Mouse (Mus musculus) hematopoietic stem cell, adult 5-6 weeks (primary cell): ENCODE measurements around the gene Spn. TPM values are rescaled to one million over a fixed set of nuclear protein-coding genes. Genes with fewer than 3 reads are reported as not detected.
"Not testable (repeated sequence)": the region's sequence is repeated elsewhere in the genome, so short reads cannot be mapped to it uniquely, and the experiment has no call there.

ENCODE experiments used
- ATAC-seq, 2 experiments: fragments of 125-278 bp in 1 of 2; replicated peaks in 1 of 2; 2 replicates each; pipeline ENCODE4 v1.8.0; 2016 to 2017; ENCODE audit warnings: inconsistent platforms in 2 of 2, mild to moderate bottlenecking in 2 of 2, moderate number of reproducible peaks in 2 of 2, low read depth in 1 of 2, moderate TSS enrichment in 1 of 2; ENCODE audit not compliant: low FRiP score in 2 of 2, poor library complexity in 2 of 2, severe bottlenecking in 2 of 2, insufficient read depth in 1 of 2, low TSS enrichment in 1 of 2
- total RNA-seq: library from RNA; stranded (forward); fragments of 172-1452, 232-1000 nt; gene quantifications from 2 replicates; pipeline ENCODE4 v1.2.3, GENCODE M21; 2017

Gene Spn
- total RNA-seq, 1 experiment from 2014 or later: 346 TPM

DNA sequence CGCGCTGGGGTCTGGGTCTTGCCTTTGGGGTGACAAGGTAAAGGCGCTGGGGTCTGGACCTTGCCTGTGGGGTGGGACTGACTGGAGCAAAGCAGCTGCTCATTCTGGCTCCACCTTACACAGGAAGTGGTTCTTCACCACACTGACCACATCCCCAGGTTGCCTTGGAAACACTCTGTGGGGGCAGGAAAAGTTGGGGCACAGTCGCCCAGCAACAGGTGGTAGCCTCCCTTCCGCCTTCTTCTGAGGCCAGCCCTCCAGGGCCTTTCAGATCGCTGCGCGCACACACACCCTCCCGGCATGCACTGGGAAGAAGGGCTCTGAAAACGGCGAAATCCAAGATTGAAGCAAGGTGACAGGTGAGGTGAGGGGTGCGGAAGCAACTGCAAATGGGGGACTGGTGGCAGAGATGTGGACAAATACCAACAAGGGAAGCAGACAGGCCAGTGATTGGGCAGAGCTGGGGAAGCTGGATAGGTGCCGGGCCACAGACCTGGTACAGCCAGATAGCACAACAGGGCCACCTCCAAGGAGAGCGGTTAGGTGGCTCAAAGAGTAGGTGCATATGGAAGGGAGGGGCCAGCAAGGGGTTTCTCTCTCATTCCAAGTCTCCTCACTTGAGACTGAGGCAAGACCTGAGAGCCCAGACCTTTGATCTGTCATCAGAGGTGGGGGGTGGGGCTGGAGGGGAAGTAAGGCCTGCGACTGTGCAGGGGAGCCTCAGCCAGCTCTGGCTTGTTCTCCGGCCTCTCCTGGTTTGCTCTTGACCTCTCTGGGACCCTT, 46.3 kb downstream of the Spn start, which contains the start of gene AI467606:
AI467606 (plus strand) TSS at position 246 of the 783 bp plus-strand sequence.
- peak; percentile 93 to 95 for ATAC-seq

DNA sequence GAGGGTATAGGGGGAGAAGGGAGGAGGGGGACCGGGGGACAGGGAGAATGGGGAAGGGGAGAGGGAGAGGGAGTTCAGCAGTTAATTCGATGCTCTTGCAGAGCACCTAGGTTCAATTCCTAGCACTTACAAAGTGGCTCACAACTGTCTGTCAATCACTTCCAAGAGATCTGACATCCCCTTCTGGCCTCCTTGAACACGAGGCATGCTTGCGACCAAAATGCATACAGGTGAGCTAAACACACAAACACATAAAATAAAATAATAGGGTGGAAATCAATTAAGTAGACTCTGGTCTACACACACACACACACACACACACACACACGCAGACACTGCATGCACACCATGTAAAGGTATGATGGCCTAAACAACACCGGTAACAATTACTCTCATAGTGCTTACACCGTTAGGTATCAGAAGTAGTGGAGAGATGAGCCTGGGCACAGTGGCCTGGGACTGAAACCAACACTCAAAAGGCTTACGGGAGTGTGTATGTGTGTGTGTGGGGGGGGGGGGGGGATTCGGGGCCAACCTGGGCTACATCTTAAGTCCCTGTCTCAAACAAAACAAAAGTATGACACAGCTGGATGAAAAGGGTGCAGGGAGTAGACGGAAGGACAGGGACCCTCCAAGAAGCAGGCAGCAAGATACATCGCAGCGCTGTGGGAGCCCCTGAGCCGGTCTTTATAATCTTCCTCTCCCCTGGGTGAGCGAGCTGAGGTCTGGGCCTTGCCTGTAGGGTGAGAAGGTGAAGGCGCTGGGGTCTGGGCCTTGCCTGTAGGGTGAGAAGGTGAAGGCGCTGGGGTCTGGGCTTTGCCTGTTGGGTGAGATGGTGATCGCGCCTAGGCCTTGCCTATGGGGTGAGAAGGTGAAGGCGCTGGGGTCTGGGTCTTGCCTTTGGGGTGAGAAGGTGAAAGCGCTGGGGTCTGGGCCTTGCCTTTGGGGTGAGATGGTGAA, 47.2 kb downstream of the Spn start:
- ATAC-seq: peak; percentile 5 to 16; a peak in 2 of 4 replicates

DNA sequence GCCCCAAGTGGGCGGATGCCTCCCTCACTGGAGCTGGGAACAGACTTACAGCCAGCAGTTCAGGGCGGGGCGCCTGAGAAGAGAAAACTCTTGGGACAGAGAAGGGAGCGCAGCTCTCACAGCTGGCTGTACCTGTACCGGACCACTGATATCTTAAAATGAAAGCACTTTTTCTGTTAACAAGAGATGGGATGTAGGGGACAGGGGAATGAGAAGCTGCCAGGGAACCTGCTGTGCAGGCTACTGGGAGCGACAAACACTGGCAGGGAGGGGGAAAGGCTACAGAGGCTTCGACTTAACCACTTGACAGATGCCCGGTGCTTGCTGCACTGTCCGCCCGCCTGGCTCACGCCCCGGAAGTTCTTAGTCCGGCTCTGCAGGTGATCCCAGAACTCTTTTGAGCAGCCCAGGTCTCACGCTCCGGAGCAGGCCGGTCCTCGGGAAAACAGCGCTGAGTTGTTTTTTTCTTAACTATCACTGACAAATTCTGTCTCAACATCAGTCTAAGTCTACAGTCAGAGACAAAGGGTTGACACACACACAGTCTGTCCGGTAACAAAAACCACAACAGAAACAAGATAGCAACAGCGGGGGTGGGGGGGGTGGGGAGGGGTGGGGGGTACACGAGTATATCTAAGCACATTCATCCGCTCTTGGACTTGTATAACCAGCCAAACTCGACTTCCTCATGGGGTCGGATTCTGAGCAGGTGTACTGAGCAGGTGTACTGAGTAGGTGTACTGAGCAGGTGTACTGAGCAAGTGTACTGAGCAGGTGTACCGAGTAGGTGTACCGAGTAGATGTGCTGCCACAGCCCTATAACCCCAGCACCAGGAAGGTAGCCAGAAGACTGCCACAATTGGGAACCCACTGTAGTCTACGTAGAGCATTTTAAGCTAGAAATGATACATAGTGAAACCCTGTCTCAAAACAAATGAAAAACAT, 48.5 kb downstream of the Spn start:
- ATAC-seq: no peak

DNA sequence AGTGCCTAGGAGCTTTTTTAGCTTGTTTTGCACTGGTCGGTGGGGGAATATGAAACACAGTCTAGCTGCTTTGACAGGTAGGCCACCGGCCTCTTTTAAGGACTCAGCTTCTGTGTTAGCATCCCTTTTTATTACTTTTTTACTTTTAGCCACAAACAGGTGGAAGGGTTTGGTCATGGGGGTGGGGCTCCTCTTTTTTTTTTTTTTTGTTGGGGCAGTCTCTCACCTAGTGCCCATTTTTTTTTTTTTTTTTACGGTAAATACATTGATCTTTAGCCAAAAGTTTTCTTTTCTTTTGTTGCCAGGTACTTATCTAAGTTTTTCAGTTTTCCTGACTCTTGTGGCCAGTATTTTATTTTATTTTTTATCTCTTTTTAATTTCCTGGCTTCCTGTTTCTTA, 49.5 kb downstream of the Spn start:
- no peak for ATAC-seq

DNA sequence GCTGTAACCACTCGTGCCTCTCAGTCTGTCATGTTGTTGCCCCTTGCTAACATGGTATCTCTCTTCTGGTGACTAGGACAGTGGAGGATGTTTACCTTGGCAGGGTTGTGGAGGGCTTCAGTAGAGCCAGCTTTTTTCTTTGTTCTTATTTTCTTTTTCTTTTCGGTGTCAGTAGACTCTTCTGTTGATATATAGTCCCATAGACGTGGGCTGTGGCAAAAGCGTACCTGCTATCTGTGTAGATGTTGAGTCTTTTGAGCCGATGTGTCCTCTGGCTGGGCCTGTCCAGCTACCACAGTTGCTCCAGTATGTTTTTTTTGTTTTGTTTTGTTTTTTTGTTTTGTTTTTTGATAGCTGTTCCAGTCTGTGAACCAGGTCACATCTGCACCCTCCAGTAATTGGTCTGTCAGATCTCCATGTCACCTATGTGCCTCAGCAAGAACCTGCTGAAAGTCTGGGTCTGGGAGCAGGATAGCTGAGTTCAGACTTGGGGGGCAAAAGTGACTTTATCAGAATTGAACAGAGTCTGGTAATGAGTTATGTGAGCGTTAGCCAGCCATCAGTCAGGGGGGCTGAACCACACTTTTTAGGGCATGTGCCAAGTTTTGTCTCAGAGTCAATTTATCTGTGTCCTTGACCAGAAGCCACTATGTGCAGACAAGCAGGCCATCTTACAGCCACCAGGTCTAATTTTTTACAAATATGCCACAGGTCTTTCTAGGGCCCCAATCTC, 50.2 kb downstream of the Spn start, which contains the start of gene Zg16:
Zg16 (minus strand) TSS at position 51 of the 733 bp plus-strand sequence.
- not testable (repeated sequence) for ATAC-seq

DNA sequence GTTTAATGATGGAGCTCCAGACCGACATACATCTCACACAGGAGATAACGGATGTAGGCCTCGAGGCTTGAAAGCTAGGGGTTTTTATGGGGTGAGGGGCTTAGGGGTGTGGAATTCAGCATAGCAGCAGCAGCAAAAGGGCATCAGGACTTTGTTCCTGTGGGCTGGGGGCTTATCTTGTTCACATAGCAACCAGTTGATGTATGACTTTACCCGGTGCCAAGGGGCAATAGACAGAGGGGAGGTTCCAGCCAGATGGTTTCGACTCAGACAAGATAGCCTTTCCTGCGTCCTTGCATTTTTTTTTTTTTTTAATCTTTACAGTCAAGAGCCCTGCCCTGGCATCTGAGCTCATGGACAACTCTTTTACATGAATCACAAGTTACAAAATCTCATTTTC, 51.9 kb downstream of the Spn start:
- ATAC-seq: not testable (repeated sequence)

DNA sequence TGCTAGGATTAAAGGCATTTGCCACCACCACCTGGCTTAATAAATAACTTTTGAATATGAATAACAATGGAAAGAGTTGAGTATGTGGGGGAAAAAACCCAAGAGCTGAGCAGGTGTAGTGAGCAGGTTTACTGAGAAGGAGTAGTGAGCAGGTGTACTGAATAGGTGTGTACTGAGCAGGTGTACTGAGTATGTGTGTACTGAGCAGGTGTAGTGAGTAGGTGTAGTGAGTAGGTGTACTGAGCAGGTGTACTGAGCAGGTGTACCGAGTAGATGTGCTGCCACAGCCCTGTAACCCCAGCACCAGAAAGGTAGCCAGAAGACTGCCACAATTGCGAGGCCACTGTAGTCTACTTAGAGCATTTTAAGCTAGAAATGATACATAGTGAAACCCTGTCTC, 52.8 kb downstream of the Spn start:
- ATAC-seq: no peak

DNA sequence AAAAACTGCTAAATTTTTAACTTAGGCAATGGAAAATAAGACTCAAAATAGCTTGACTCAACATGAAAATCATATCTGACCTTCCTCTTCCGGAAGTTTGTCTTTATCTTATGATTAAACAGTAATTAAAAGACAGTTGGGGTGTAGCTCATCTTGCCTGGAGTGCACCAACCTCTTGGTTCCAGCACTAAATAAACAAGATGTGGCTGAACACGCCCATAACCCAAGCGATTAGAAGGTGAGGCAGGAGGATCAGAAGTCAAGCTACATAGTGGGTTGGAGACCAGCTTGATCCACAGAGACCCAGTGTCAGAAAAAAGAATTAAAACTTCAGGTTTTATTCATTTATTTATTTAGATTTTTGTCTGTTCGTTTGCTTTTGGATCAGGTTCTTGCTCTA, 53.9 kb downstream of the Spn start:
- no peak for ATAC-seq

DNA sequence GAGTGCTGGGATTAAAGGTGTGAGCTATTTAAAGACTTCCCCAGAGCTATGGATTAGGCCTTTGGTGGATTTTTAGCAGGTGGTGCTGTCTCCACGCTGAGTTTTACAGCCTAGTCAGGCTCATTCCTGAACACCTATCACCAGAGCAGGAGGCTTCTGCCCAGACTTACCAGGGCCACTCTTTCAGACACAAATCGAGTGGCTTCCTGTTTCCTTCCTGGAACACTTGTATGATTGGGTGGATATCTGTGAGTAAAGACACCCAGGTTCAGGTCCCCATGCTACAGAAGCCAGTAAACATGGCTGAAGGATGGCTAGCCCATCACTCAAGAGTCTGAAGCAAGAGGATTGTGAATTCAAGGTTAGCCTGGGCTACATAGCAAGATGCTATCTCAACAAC, 54.6 kb downstream of the Spn start:
- no peak for ATAC-seq

DNA sequence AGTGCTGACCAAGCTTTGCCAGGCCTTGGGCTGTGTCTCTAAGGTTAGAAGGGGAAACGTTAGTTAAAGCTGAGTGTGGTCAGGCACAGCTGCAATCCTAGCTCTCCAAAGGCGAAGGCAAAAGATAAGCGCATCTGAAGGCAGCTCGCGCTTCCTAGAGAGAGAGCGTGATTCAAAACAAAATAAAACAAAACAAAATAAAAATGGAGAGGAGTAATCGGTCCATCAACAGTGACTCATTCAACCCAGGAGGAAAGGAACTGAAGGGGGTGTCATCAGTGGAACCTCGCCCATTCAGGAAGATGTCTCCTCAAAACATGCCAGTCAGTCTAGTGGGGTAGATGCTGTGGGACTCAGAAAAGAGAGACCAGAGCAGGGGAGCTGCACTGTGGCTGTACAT, 55.4 kb downstream of the Spn start:
- no peak for ATAC-seq

Other genes starting within 250 kb of the Spn start
- 14.5 and 25.6 TPM in 2 replicates for gene Tmem219, start 214.9 kb downstream of the Spn start, total RNA-seq
- 9.3 and 15.8 TPM in 2 replicates for gene Kctd13, start 208.9 kb downstream of the Spn start, total RNA-seq
- not detected in 2 replicates for gene Asphd1, start 188.2 kb downstream of the Spn start, total RNA-seq
- gene Sez6l2, start 187.3 kb downstream of the Spn start, total RNA-seq: 0.25 and 0.63 TPM in 2 replicates
- 33.1 and 56.3 TPM in 2 replicates for gene Cdipt, start 161.9 kb downstream of the Spn start, total RNA-seq
- 1.6 and 2.3 TPM in 2 replicates for gene Cdiptos, start 161.7 kb downstream of the Spn start, total RNA-seq
- gene Mvp, start 123.2 kb downstream of the Spn start, total RNA-seq: 26.2 and 39.0 TPM in 2 replicates
- not detected in 2 replicates for gene Pagr1b, start 121.3 kb downstream of the Spn start, total RNA-seq
- 3.7 and 9.9 TPM in 2 replicates for gene Pagr1a, start 120.5 kb downstream of the Spn start, total RNA-seq
- gene Gm42742, start 116.7 kb downstream of the Spn start, total RNA-seq: 35.6 and 38.7 TPM in 2 replicates
- gene Prrt2, start 116.6 kb downstream of the Spn start, total RNA-seq: 0.30 and 0.69 TPM in 2 replicates
- 53.3 and 65.4 TPM in 2 replicates for gene Maz, start 110.8 kb downstream of the Spn start, total RNA-seq
- 74.5 and 90.1 TPM in 2 replicates for gene Kif22, start 95.4 kb downstream of the Spn start, total RNA-seq
- 3.8 and 5.7 TPM in 2 replicates for gene Zg16, start 50.5 kb downstream of the Spn start, total RNA-seq
- 30.3 and 42.1 TPM in 2 replicates for gene AI467606, start 46.5 kb downstream of the Spn start, total RNA-seq
- 2.3 and 2.7 TPM in 2 replicates for gene Qprt, start 15.6 kb downstream of the Spn start, total RNA-seq
- gene Cd2bp2, start 58.2 kb upstream of the Spn start, total RNA-seq: 32.0 and 63.9 TPM in 2 replicates
- gene Tbc1d10b, start 70.6 kb upstream of the Spn start, total RNA-seq: 33.2 and 36.4 TPM in 2 replicates
- 8.3 and 23.4 TPM in 2 replicates for gene Mylpf, start 71.1 kb upstream of the Spn start, total RNA-seq
- gene Zfp553, start 95.2 kb upstream of the Spn start, total RNA-seq: 19.8 and 29.2 TPM in 2 replicates
- 145 and 165 TPM in 2 replicates for gene Sept1, start 95.3 kb upstream of the Spn start, total RNA-seq
- gene Zfp771, start 106.5 kb upstream of the Spn start, total RNA-seq: 3.9 and 10.2 TPM in 2 replicates
- 59.0 and 60.5 TPM in 2 replicates for gene Dctpp1, start 122.9 kb upstream of the Spn start, total RNA-seq
- gene Sephs2, start 136.2 kb upstream of the Spn start, total RNA-seq: 76.8 and 79.8 TPM in 2 replicates
- 13.7 and 23.1 TPM in 2 replicates for gene Itgal, start 158.4 kb upstream of the Spn start, total RNA-seq
- 9.1 and 11.1 TPM in 2 replicates for gene Zfp768, start 207.8 kb upstream of the Spn start, total RNA-seq
- gene Zfp747, start 238.2 kb upstream of the Spn start, total RNA-seq: 6.8 TPM in 2 replicates
- gene 9130019O22Rik, start 249.3 kb upstream of the Spn start, total RNA-seq: 7.4 and 7.8 TPM in 2 replicates